Mouse (Mus musculus) heart, adult 2 months (tissue): ENCODE data around the gene Cd164l2.

Experiments
- EP300 ChIP-seq: fragments of 200-500 bp; IDR thresholded peaks from 2 replicates; pipeline ENCODE4 v1.6.1; 2011; ENCODE audit warnings: low read depth, low read length, control low read depth; ENCODE audit not compliant: insufficient read depth
- POLR2A ChIP-seq: fragments of 200-500 bp; IDR thresholded peaks from 2 replicates; pipeline ENCODE4 v1.6.1; 2011; ENCODE audit warnings: mild to moderate bottlenecking, low read depth, low read length, control low read depth; ENCODE audit not compliant: insufficient read depth

- no peak for TF ChIP-seq EP300
- no peak for TF ChIP-seq POLR2A
Observed at GRCm38 (mm10) chr4:133179258-133179657, 32.7 kb upstream of the Cd164l2 start.
